Mouse (Mus musculus) liver, embryonic 14.5 days (tissue): ENCODE measurements at regions not wholly inside any gene's neighbourhood (a gene's known extent, or its start where the extent isn't known, plus 50 kb on each side); places are given as distances from the start of the nearest gene placed in this dataset.

ENCODE experiments used
- CTCF ChIP-seq: IDR thresholded peaks from 2 replicates; pipeline ENCODE4 v1.5.1; 2016; ENCODE audit warnings: antibody characterized with exemption, low read depth, control low read depth
- EP300 ChIP-seq: IDR thresholded peaks from 2 replicates; pipeline ENCODE4 v1.6.1; 2016; ENCODE audit warnings: antibody characterized with exemption, low read depth

GRCm38 (mm10) chr4:127517978-127518377 lies 160.0 kb upstream of the Gjb5 start:
- TF ChIP-seq CTCF (peak; percentile 51), EP300 (no peak)
